Mouse (Mus musculus): ENCODE measurements at regions not wholly inside any gene's neighbourhood (a gene's known extent, or its start where the extent isn't known, plus 50 kb on each side); places are given as distances from the start of the nearest gene placed in this dataset.

- TF ChIP-seq CTCF (IDR thresholded peaks at IDR 0.05; ENCODE audit: low read depth, low read length) (no peak), POLR2A (IDR thresholded peaks at IDR 0.05; ENCODE audit: extremely low read depth, insufficient read depth, low read length) (no peak)
Observed at GRCm38 (mm10) chr8:115896066-115896465, 188.5 kb upstream of the Maf start.

All from liver, adult 2 months (tissue).